Mouse (Mus musculus): ENCODE measurements around the gene Gm21083. TPM values are rescaled to one million over a fixed set of nuclear protein-coding genes. Genes with fewer than 3 reads are reported as not detected.
"Not testable (repeated sequence)": the region's sequence is repeated elsewhere in the genome, so short reads cannot be mapped to it uniquely, and the experiment has no call there.

Gm21083 gene
- polyA plus RNA-seq, 1 experiment from 2014 or later = not detected

DNA sequence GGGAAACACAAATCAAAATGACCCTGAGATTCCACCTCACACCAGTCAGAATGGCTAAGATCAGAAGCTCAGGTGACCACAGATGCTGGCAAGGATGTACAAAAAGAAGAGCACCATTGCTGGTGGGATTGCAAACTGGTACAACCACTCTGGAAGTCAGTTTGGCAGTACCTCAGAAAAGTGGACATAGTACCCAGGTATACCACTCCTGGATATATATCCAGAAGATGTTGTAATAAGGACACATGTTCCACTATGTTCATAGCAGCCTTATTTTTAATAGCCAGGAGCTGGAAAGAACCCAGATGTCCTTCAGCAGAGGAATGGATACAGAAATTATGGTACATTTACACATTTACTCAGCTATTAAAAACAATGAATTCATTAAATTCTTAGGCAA is 21.7 kb downstream of the Gm21083 start:
- H3K4me3 ChIP-seq; H3K4me2 ChIP-seq; H3K4me1 ChIP-seq; H3K9ac ChIP-seq; H3K27ac ChIP-seq (replicated peaks); H3K27me3 ChIP-seq (replicated peaks); ATAC-seq (ENCODE audit: extremely low read depth, insufficient number of reproducible peaks, low FRiP score, low TSS enrichment); H3K36me3 ChIP-seq: not testable (repeated sequence)
- H3K9me3 ChIP-seq = peaks cover 27% of the 10 kb centered on the region

DNA sequence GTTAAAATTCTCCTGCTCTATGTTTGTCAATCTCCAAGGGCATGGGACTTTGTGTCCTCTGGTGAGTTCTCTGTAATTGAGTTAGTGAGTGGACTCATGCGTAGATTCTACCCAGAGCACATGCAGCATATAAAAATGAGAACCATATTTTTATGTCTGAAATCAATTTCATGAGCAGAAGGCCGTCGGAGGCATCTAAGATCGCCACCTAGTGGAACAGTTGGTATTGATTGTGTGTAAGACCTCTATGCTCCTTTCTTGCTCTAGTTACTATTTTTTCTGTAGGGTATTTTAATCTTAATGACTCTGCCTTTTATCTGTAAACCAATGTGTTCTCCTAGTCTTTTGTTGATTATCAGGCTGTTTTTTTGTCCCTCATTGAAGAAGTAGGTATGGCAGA is 23.2 kb downstream of the Gm21083 start:
- not testable (repeated sequence) for H3K4me2 ChIP-seq; H3K4me1 ChIP-seq; H3K27ac ChIP-seq (replicated peaks); H3K4me3 ChIP-seq; H3K36me3 ChIP-seq; ATAC-seq (ENCODE audit: extremely low read depth, insufficient number of reproducible peaks, low FRiP score, low TSS enrichment); H3K27me3 ChIP-seq (replicated peaks); H3K9ac ChIP-seq
- peaks cover 24% of the 10 kb centered on the region for H3K9me3 ChIP-seq
- WGBS = 32% methylated on average over 4 of the region's 4 CpGs

DNA sequence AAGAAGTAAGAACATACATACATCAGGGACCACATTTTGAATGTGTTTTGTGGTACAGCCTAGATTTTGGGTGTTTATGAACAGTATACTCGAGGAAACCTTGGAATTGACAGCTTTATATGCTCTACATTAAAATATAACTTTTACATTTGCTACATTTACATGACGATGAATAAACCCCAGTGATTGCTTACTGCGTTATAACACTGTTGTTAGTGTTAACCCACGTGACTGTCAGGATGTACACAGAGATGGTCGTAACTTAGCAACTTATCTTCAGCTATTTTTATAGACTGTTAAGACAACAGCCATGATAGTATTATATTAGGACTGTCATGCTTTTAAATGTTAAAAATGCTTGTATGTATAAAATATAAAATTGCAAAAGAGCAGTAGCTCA is 24.3 kb downstream of the Gm21083 start:
- 51% methylated on average over 5 of the region's 5 CpGs for WGBS

DNA sequence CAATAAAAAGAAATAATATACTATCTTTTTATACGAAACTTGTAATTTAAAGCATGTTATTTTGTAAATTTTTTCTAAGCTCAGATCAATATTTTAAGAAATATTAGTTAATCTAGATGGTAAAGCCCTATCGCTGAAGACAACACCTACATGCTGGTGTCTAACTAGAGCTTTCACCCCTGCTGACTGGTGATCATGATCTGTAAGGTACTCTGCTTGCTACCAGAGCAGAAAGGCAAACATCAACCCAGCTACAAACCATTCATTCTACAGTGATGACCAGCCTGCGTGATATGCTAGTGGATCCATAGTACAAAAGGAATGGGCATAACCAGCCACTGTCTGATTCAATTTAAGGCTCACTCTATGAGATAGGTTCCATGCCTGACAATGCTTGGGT is 24.8 kb downstream of the Gm21083 start:
- H3K4me3 ChIP-seq; H3K4me2 ChIP-seq; H3K9ac ChIP-seq; H3K4me1 ChIP-seq; H3K27ac ChIP-seq (replicated peaks); H3K27me3 ChIP-seq (replicated peaks); H3K36me3 ChIP-seq: not testable (repeated sequence)
- H3K9me3 ChIP-seq = peaks cover 23% of the 10 kb centered on the region
- peak; percentile 51; the same call in 1 of the 2 replicates for ATAC-seq (ENCODE audit: extremely low read depth, insufficient number of reproducible peaks, low FRiP score, low TSS enrichment)
- WGBS = 67% methylated on average over 3 of the region's 3 CpGs

More for the DNA sequence above, 24.3 kb downstream of the Gm21083 start:
- not testable (repeated sequence) for H3K4me3 ChIP-seq; H3K4me2 ChIP-seq; H3K36me3 ChIP-seq; H3K27me3 ChIP-seq (replicated peaks); H3K27ac ChIP-seq (replicated peaks); H3K9ac ChIP-seq; H3K4me1 ChIP-seq
- ATAC-seq (ENCODE audit: extremely low read depth, insufficient number of reproducible peaks, low FRiP score, low TSS enrichment) = peak; percentile 25; the same call in 1 of the 2 replicates
- H3K9me3 ChIP-seq = peaks cover 20% of the 10 kb centered on the region

DNA sequence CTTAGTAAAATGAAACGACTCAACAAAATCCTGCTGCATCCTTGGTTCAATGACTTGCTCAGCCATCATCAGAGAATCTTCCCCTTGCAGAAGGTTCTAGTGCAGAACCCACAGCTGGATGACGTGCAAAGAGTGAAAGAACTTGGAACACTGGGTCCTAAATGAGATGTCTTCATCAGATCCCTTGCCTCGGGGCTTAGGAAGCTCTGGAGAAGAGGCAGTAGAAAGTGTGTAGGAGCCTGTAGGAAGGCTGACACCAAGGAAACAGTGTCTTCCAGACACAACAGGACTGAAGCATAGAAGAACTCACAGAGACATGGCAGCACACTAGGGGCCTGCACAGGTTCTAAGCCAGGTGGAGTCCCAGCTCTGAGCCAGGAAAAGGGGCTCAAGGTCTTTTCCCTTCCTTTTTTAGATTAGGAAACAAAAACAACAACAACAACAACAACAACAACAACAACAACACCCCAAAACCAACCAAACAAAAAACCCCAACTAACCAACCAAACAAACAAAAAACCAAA is 25.4 kb downstream of the Gm21083 start:
- 0 out of 2 replicates have a peak, but pooled peaks have one; percentile 52 for ATAC-seq (ENCODE audit: extremely low read depth, insufficient number of reproducible peaks, low FRiP score, low TSS enrichment)
- not testable (repeated sequence) for H3K4me3 ChIP-seq

DNA sequence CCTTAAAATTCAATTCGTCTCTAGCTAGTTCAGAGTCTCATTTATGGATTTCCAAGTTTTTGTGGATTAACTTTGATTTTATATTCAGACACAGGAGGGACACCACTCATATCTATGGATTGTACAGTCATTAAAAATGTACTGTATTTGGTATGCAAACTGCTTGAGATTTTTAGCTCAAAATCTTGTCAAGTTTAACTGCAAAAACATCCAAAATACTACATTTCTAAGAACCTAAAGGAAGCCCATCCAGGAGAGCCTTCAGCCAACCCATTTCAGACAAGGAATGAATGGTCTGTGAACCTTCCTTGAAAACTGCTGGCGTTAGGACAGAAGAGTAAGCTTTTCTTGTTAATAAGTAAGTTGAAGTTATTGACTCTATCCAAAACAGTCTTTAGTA is 25.9 kb downstream of the Gm21083 start:
- not testable (repeated sequence) for H3K4me3 ChIP-seq; H3K27me3 ChIP-seq (replicated peaks); H3K27ac ChIP-seq (replicated peaks); H3K36me3 ChIP-seq; H3K4me2 ChIP-seq; H3K4me1 ChIP-seq; ATAC-seq (ENCODE audit: extremely low read depth, insufficient number of reproducible peaks, low FRiP score, low TSS enrichment); H3K9ac ChIP-seq
- 53% methylated on average over 2 of the region's 2 CpGs for WGBS
- peaks cover 23% of the 10 kb centered on the region for H3K9me3 ChIP-seq

More for the DNA sequence above, 25.4 kb downstream of the Gm21083 start:
- not testable (repeated sequence) for H3K36me3 ChIP-seq; H3K27ac ChIP-seq (replicated peaks); H3K27me3 ChIP-seq (replicated peaks); H3K9ac ChIP-seq; H3K4me2 ChIP-seq; H3K4me1 ChIP-seq
- H3K9me3 ChIP-seq = peaks cover 23% of the 10 kb centered on the region
- WGBS = 51% methylated on average over 3 of the region's 3 CpGs

DNA sequence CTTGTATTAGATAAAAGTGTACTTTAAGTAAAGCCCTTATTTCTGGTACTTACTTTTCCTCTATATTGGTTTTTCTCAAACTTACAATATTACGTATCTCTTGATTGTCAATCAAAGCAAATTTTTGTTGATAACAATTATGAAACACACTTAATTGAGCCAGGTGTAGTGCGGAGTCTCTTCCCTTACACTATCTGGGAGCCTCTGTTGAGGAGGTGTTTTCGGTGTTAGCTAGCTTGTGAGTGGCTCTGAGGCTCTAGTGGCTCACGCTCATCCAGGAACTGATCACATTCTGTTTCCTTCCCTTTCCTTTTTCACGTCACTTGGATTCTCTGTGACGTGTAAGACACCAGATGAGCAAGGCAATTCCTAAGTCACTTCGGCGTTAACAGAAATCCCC is 26.5 kb downstream of the Gm21083 start:
- not testable (repeated sequence) for H3K4me3 ChIP-seq; ATAC-seq (ENCODE audit: extremely low read depth, insufficient number of reproducible peaks, low FRiP score, low TSS enrichment); H3K4me1 ChIP-seq; H3K4me2 ChIP-seq; H3K9ac ChIP-seq; H3K27me3 ChIP-seq (replicated peaks); H3K36me3 ChIP-seq; H3K27ac ChIP-seq (replicated peaks)
- 63% methylated on average over 8 of the region's 8 CpGs for WGBS
- peaks cover 24% of the 10 kb centered on the region for H3K9me3 ChIP-seq

DNA sequence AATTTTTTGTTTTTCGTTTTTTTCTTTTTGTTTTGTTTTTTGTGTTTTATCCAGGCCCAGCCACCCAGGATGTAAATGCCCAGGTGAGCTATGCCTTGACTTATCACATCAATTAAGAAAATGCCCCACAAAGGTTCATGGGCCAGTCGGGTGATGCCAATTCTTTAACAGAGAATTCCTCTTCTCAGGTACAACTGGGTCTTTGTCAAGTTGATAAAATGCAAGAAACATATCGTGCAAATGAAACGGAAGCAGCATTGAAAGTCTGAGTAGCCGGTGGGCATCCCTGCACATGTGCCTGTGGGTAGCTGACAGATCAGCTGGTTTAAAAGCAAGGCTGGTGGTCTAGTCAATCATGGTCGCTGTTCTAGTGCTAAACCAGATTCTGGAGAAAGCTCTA is 29.5 kb downstream of the Gm21083 start:
- not testable (repeated sequence) for H3K27me3 ChIP-seq (replicated peaks); H3K9ac ChIP-seq; H3K4me1 ChIP-seq; H3K36me3 ChIP-seq; H3K4me3 ChIP-seq; H3K27ac ChIP-seq (replicated peaks); H3K4me2 ChIP-seq
- ATAC-seq (ENCODE audit: extremely low read depth, insufficient number of reproducible peaks, low FRiP score, low TSS enrichment) = peak; percentile 65; the same call in 1 of the 2 replicates
- WGBS = 55% methylated on average over 6 of the region's 6 CpGs
- H3K9me3 ChIP-seq = peaks cover 16% of the 10 kb centered on the region

DNA sequence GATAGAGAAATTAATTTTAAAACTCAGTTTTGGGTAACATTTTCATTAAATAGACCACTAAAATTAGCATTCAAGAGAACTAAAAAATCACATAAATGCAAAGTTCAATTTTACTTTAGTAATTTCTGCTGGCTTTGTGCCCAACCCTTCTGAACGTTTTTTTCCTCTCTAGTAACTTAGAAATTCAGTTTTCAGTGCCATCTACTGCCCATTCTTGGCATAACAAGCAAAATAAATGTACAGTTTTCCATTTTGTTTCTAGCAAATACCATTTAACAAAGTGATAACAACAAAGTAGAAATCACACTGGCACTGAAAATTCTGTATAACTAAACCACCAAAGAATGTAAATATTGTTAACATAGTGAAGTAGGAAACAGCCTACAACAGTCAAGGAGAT is 33.6 kb downstream of the Gm21083 start:
- not testable (repeated sequence) for H3K27ac ChIP-seq (replicated peaks); ATAC-seq (ENCODE audit: extremely low read depth, insufficient number of reproducible peaks, low FRiP score, low TSS enrichment); H3K9ac ChIP-seq; H3K9me3 ChIP-seq; H3K27me3 ChIP-seq (replicated peaks); H3K4me2 ChIP-seq; H3K4me1 ChIP-seq; H3K4me3 ChIP-seq; H3K36me3 ChIP-seq
- WGBS = 5% methylated on average over 1 of the region's 1 CpGs

DNA sequence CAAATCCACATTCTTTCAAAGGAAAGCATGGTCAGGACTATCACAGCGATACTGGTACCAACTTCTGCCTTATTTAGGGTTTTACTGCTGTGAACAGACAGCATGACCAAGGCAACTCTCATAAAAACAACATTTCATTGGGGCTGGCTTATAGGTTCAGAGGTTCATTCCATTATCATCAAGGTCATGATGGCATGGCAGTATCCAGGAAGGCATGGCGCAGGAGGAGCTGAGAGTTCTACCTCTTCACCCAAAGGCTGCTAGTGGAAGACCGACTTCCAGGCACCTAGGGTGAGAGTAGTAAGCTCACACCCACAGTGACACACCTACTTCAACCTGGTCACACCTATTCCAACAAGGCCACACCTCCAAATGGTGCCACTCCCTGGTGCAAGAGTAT is 39.1 kb downstream of the Gm21083 start:
- ATAC-seq (ENCODE audit: extremely low read depth, insufficient number of reproducible peaks, low FRiP score, low TSS enrichment); H3K4me2 ChIP-seq; H3K36me3 ChIP-seq; H3K4me3 ChIP-seq; H3K27me3 ChIP-seq (replicated peaks); H3K4me1 ChIP-seq; H3K9ac ChIP-seq; H3K27ac ChIP-seq (replicated peaks); H3K9me3 ChIP-seq: not testable (repeated sequence)
- 62% methylated on average over 3 of the region's 3 CpGs for WGBS

DNA sequence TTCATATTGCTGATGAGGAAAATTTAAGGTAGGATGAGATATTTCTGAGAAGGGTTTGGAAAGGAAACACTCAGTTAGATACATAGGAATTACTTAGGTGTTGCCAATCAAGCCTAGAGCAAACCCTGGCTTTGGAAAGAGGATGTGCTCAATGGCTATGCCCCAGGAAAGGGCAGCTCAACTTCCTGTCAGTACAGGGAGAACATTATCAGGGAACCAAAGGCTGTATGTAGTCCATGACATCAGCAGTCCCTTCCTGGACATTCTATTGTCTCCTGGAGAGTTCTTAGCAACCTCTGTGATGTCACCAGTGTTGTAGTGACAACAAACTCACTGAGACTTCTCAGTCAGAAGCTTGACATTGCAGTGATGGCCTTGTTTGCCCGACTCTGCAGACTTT is 41.6 kb downstream of the Gm21083 start, which contains the start of gene Speer4d:
TSS of gene Speer4d (plus strand) at position 301 of the 400 bp plus-strand sequence.
- ATAC-seq (ENCODE audit: extremely low read depth, insufficient number of reproducible peaks, low FRiP score, low TSS enrichment); H3K9me3 ChIP-seq: not testable (repeated sequence)

DNA sequence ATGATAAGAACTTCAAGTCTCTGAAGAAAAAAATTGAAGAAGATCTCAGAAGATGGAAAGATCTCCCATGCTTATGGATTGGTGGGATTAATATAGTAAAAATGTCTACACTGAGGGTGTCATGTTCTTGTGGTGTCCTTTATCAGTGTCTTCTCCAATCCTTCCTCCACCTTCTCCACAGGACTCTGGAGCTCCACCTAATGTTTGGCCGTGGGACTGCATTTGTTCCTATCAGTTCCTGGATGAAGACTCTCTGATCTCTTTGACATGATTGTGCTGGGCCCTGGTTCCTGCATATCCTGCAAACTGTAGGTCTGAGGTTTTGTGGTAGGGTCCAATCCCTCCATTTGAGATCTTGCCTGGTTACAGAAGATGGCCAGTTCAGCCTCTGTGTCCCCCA is 51.0 kb downstream of the Gm21083 start:
- H3K27ac ChIP-seq (replicated peaks); H3K4me1 ChIP-seq; H3K36me3 ChIP-seq; ATAC-seq (ENCODE audit: extremely low read depth, insufficient number of reproducible peaks, low FRiP score, low TSS enrichment); H3K4me3 ChIP-seq; H3K9ac ChIP-seq; H3K9me3 ChIP-seq; H3K4me2 ChIP-seq; H3K27me3 ChIP-seq (replicated peaks): not testable (repeated sequence)
- WGBS = 17% methylated on average over 1 of the region's 1 CpGs

More for the DNA sequence above, 41.6 kb downstream of the Gm21083 start, which contains the start of gene Speer4d:
- H3K4me3 ChIP-seq; H3K27ac ChIP-seq (replicated peaks); H3K27me3 ChIP-seq (replicated peaks); H3K4me2 ChIP-seq; H3K9ac ChIP-seq; H3K4me1 ChIP-seq; H3K36me3 ChIP-seq: not testable (repeated sequence)
- 44% methylated on average over 1 of the region's 1 CpGs for WGBS
